Mouse (Mus musculus) lung, postnatal 14 days (tissue): Measurements from ENCODE around the gene Dzip3.

Experiments
- DNase-seq: peaks from one replicate; pipeline ENCODE4 v3.0.0; 2021

Dzip3 gene

DNA sequence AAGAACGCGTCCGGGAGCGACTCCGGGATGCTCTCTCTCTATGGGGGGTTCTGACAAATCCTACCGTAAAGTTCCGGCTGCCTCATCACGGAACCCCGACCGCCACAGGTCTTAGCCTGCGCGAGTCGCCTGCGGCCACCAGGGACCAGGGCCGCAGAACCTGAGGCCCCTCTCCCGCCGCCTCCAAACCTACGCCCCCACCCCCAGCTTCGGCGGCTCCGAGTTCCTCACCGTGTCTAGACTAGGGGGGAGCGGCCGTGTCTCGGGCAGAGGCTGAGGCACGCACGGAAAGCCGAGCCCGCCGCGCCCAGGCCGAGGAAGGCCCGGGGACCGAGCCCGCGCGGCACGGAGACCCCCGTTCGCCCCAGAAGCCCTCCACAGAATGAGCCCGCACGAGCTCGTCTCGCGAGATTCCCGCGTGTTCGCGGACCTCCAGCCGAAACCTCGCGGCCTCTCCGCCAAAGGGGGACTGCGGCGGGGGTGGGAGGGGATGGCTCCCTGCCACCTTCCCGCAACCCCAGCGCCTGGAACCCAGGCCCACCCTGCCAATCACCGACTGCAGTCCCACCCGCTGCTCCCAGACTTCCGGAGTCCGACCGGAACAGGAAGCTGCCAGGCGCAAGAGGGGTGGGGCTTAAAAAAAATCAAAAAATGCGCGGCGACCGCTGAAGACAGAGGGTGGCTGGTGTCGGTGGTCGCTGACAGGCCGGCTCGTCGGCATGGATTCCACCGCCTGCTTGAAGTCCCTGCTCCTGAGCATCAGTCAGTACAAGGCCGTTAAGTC, at the start of gene Dzip3, which contains the start of gene Cip2a:
Gene Dzip3 (minus strand): TSS at position 607 of the 784 bp plus-strand sequence.
Gene Cip2a (plus strand): TSS at position 627 of the 784 bp plus-strand sequence.
- DNase-seq, result peak; percentile 88

DNA sequence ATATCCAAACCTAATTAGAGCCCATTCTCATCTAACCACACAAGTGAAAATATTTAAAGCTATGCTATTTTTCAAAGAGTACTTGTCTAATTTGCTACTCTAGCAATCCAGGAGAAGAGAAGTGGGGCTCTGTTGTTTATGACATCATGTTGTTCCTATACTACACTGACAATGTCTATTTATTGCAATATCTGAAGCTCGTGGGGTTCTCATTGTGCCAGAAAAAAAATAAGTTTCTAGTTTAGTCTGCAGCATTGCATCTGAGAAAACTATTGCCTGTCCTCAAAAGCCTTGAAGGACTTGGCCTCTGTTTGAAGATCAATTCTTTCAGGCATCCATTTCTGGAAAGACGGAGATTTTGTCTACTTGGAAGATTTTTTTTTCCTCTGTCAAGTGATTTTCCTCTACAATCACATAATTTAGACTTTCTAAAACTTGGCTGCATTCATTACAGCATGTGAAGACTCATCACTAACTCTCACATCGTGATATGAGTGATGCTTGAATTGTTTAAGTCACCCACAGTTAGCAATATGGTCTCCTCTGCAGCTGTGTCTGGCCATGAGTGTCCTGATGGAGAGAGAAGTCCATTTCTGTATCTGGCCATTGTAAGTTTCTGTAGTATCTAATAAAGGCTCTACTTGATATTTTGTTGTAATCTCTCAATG, 46.7 kb upstream of the Dzip3 start:
- no peak for DNase-seq

GRCm38 (mm10) chr16:49037771-49038170, 43.8 kb upstream of the Dzip3 start:
- DNase-seq, result no peak

GRCm38 (mm10) chr16:49035852-49036251, 41.9 kb upstream of the Dzip3 start:
- no peak for DNase-seq

DNA sequence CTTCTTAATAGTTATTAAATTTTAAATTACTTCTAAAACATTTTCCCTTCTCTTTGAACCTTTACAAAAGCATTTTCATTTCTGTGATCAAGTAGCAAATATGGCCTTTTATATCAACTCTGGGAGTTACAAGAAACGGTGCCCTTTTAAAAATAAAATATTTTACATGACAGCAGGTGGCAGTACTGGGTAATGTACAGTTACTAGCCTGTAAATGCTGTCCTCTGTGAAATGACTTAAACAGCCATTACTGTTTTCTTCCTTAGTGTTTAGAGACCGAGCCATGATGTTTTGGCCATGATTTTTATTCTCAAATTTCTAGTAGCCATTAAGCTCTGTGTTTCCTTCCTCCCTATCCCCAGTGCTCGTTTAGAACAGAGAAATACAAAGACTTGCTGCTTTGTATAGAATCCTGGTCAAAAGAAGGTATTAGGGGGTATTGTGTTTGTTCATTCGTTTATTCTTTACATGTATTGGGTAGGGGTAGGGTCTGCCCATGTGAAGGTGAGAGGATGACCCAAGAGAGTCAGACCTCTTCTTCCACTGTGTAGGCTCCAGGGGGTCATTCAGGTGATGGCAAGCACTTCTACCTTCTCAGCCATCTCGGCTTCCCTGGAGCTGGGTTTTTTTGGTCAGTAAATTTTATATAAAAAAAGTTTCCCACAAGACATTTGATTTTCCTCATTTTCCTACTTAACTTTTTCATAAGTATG, 22.8 kb upstream of the Dzip3 start:
- no peak for DNase-seq

DNA sequence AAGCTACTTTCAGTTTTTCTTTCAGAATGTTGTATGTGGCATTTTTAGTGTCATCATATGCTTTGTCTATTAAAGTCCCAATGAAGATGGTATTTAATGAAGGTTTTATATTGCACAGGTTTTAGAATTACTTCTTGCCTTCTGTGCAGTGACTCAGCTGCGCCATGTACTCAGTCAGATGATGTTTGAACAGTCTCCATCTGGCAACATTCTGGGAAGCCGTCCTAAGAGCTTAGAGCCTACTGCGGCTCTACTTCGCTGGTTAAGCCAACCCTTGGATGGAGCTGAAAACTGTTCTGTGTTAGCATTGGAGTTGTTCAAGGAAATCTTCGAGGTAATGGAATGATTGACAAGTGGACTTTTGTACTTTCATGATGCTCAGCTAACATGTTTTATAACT, 10.2 kb upstream of the Dzip3 start:
- no peak for DNase-seq

GRCm38 (mm10) chr16:48994343-48994693, 353 bp upstream of the Dzip3 start:
- DNase-seq, result no peak

DNA sequence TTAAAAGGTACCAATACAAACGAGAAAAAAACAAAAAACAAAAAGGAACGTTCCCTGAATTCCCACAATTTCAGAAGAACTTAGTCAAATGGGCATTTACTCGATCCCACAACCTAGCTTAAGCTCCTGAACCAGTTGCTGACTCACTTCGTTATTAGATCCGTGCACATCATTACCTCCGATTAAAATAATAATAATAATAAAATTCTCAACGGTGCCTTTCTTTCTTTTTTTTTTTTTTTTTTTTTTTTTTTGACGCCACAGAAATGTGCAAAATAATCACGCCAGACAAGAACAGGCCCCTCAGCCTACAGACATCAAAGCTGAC, 770 bp downstream of the Dzip3 start:
- no peak for DNase-seq

GRCm38 (mm10) chr16:48992437-48993230, 1.3 kb downstream of the Dzip3 start:
- DNase-seq, result no peak

DNA sequence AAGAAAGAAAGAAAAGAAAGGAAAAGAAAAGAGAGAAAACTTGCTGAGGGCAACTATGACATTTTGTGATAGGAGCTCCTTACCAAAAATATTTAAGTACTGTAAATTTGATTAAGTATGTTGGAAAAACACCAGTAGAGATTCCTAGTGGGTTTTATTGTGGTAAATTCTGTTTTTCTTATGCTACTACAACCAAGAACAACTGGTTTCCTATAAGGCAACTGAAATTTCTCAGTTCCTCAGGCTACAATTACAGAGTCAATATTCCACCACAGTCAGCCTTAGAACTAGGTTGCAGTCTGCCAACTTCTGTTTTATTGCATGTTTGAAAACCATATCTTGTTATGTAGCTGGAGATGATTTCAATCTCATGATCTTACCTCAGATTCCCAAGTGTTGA, 4.3 kb downstream of the Dzip3 start:
- no peak for DNase-seq

DNA sequence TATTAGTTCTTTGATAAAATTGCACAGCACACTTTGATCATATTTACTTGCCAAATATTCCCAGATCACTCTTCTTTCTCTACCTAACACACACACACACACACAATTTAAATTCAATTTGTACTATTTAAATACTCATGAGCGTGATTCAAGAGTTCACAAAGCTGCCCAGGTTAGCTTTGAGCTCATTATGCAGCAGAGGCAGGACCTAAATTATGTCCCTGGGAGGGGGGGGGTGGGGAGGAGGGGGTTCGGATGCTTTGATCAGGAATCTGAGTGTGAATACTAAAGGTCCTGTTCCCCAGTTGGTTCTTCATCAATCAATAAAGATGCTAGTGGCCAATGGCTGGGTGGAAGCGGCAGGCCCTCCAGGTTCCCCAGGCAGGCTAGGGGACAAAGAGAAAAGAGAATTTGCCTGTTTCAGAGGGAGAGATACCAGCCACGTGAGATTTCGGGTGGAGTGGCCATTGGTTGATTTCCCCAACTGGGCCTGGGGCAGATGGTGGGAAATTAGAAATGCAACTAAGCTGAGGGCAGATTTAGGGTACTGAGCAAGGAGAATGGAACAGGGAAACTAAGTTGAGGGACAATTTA, 8.8 kb downstream of the Dzip3 start:
- no peak for DNase-seq

- DNase-seq, result no peak
Observed at GRCm38 (mm10) chr16:48979965-48980364, 14.0 kb downstream of the Dzip3 start.

DNA sequence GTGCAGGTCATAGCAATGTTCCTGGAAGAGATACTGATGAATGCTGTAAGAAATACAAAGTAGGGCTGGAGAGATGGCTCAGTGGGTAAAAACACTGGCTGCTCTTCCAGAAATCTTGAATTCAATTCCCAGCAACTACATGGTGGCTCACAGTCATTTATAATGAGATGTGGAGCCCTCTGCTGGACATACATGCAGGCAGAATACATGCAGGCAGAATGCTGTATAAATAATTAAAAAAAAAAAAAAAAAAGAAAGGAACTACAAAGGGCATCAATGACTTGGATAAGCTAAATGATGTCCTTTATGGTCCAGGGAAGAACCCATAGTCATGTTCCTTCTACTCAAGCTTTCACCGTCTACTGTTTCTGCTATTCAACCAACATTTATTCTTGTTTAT, 20.4 kb downstream of the Dzip3 start:
- no peak for DNase-seq

DNA sequence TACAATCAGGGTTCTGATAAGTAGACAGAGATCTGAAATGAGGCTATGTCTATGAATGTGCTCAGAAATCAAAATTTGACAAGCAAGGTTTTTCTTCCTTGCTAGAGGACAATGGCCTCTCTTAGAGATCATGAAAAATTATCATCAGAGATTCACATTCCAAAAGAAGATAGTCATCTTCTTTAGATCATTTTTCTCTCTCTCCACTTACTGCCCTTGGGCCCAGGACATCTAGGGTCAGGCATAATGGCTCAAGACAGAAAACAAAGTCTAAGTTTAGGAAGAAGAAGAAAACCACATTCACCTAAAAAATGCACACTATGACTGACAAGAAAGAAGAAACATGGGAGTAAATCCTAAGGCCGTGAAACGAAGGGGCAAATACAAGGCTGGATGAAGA, 21.0 kb downstream of the Dzip3 start:
- no peak for DNase-seq

- DNase-seq, result peak; percentile 18
Observed at GRCm38 (mm10) chr16:48941805-48942204, 52.2 kb downstream of the Dzip3 start.

DNA sequence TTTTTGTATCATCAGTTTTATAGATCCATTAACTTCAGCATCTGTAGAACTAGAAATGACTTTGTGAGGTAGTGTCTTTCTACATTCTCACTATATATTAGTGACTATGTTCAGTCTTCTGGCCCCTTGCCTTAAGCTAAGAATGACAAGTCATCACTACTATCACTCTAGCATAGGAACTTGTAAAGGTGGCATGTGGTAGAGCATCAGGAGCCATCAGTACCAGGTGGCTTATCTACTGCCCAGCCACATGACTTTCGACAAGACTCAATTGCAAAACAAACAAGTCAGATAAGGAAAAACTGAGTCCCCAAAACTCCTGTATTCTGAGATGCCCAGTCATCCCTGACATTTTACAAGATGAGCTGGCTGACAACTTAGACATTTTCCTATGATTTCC, 70.2 kb downstream of the Dzip3 start:
- DNase-seq, result no peak

- no peak for DNase-seq
Observed at GRCm38 (mm10) chr16:48913206-48913605, 80.8 kb downstream of the Dzip3 start.

- DNase-seq, result no peak
Observed at GRCm38 (mm10) chr16:48911184-48911583, 82.8 kb downstream of the Dzip3 start.

DNA sequence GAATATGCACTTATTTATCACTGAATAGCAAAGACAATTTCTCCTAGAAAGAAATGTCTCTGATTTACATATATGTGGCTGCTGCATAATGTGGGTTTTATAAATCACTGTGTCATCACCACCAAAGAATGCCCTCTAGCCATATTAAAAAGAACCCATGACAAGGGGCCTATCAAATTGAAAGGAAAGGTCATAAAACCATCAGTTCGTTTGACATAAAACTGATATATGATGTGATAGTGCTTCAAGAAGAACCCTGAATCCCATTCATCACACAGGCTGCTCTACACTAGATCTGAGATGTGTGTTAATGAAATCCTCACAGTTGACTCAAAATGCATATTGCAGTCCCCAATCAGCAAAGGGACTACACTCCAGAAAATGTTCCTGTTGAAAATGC, 94.1 kb downstream of the Dzip3 start:
- no peak for DNase-seq

GRCm38 (mm10) chr16:48890733-48891132, 103.2 kb downstream of the Dzip3 start:
- no peak for DNase-seq
